Mouse (Mus musculus) heart, adult 8-10 months (tissue): ENCODE results near the gene Mllt10. TPM values are rescaled to one million over a fixed set of nuclear protein-coding genes. Genes with fewer than 3 reads are reported as not detected.

Experiments used
- DNase-seq: peaks from one replicate; pipeline ENCODE4 v3.0.0; 2022; ENCODE audit warnings: low spot score
- total RNA-seq, 4 experiments: library from RNA; stranded (reverse); gene quantifications; 2 replicates each; pipeline ENCODE4 v1.2.4; 2022

Gene Mllt10
- total RNA-seq, 4 experiments from 2014 or later: 25.1 to 41.8 (median 30.5) TPM

- no peak for DNase-seq
Measured at GRCm38 (mm10) chr2:18034371-18035250, 20.4 kb upstream of the Mllt10 start.

- no peak for DNase-seq
Measured at GRCm38 (mm10) chr2:18037491-18037890, 17.5 kb upstream of the Mllt10 start, which contains the start of gene A930004D18Rik. TSS of gene A930004D18Rik (minus strand) at chr2:18037737.

- DNase-seq: no peak
Measured at GRCm38 (mm10) chr2:18038141-18038752, 16.8 kb upstream of the Mllt10 start.

GRCm38 (mm10) chr2:18038895-18039371, 16.1 kb upstream of the Mllt10 start:
- DNase-seq: no peak

- no peak for DNase-seq
Measured at GRCm38 (mm10) chr2:18039566-18040290, 15.3 kb upstream of the Mllt10 start.

- DNase-seq: no peak
Measured at GRCm38 (mm10) chr2:18040347-18041160, 14.5 kb upstream of the Mllt10 start.

GRCm38 (mm10) chr2:18041199-18041885, 13.7 kb upstream of the Mllt10 start:
- DNase-seq: no peak

GRCm38 (mm10) chr2:18045143-18045780, 9.8 kb upstream of the Mllt10 start:
- no peak for DNase-seq

- no peak for DNase-seq
Measured at GRCm38 (mm10) chr2:18045781-18046181, 9.3 kb upstream of the Mllt10 start.

GRCm38 (mm10) chr2:18046186-18046585, 8.9 kb upstream of the Mllt10 start:
- no peak for DNase-seq

- DNase-seq: peak; percentile 67
Measured at GRCm38 (mm10) chr2:18046758-18047645, 8.0 kb upstream of the Mllt10 start.

GRCm38 (mm10) chr2:18047646-18048452, 7.2 kb upstream of the Mllt10 start:
- no peak for DNase-seq

- DNase-seq: peak; percentile 41
Measured at GRCm38 (mm10) chr2:18048453-18049075, 6.5 kb upstream of the Mllt10 start, which contains the start of gene Skida1. TSS of gene Skida1 (minus strand) at chr2:18049051.

- no peak for DNase-seq
Measured at GRCm38 (mm10) chr2:18049279-18049821, 5.7 kb upstream of the Mllt10 start.

- no peak for DNase-seq
Measured at GRCm38 (mm10) chr2:18050018-18050417, 5.0 kb upstream of the Mllt10 start.

- DNase-seq: peak; percentile 38
Measured at GRCm38 (mm10) chr2:18050541-18050985, 4.5 kb upstream of the Mllt10 start.
